Mouse (Mus musculus): ENCODE measurements around the gene Pknox1.

- TF ChIP-seq CTCF (IDR thresholded peaks at IDR 0.05; ENCODE audit: low read depth) (no peak), EP300 (IDR thresholded peaks at IDR 0.05; ENCODE audit: low read depth) (no peak)
Measured at GRCm38 (mm10) chr17:31642913-31643312, 78.4 kb downstream of the Pknox1 start.

Measured in heart, postnatal 0 days (tissue).